Mouse (Mus musculus): ENCODE results near the gene Nrde2.

- TF ChIP-seq TAL1 (IDR thresholded peaks at IDR 0.05; ENCODE audit: low read length) (no peak), POLR2A (IDR thresholded peaks at IDR 0.05; ENCODE audit: control insufficient read depth in 1 of 2, insufficient read depth in 1 of 2, low read depth in 1 of 2, low read length in 2 of 2, poor library complexity in 1 of 2) (peak; percentile 22 to 78; a peak in 3 of 4 replicates), MXI1 (IDR thresholded peaks at IDR 0.05; ENCODE audit: low read depth, low read length) (peak; percentile 71)
Observed at GRCm38 (mm10) chr12:100187013-100187755, 27.7 kb upstream of the Nrde2 start.

Data from MEL (cell line).